Mouse (Mus musculus) G1E-ER4 (cell line): ENCODE measurements around the gene Usp29. TPM values are rescaled to one million over a fixed set of nuclear protein-coding genes. Genes with fewer than 3 reads are reported as not detected.

ENCODE experiments used
- GATA1 ChIP-seq: IDR thresholded peaks from one replicate; pipeline ENCODE4 v1.8.0; 2012; ENCODE audit warnings: low read length, inconsistent platforms
- polyA plus RNA-seq: library from polyadenylated mRNA; stranded (reverse); fragments of >175 nt; gene quantifications from 2 replicates; pipeline ENCODE4 v1.2.3, GENCODE M21; 2012

Usp29 gene
- polyA plus RNA-seq, 1 experiment: 0.13 TPM

DNA sequence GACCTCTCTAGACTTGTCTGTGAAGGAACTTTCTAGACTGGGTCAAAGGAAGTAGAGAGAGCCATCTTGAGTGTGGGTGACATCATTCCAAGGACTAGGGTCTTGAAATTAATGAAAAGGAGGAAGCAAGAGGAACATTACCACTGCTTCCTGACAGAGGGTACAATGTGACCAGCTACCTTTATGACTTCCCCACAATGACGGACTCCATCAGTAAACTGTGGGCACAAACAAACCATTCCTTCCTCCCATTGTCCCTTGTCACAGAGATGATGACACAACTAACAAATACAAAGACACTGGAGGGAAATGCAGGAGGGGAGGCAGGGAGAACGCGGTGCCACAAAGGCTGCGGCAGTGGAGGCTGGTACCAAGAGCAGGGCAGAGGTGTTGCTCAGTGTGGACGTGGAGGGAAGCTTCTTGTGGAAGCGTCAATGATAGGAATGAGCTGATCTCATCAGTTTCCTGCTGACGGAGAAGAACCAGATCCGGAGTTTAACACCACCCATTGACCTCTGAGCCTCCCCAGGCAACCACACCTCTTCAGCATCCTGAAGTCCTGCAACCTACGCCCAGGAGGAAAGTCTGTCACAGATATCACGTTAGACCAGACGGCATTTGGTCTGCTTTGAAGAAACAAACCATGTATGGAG is 149.3 kb downstream of the Usp29 start:
- no peak for TF ChIP-seq GATA1

DNA sequence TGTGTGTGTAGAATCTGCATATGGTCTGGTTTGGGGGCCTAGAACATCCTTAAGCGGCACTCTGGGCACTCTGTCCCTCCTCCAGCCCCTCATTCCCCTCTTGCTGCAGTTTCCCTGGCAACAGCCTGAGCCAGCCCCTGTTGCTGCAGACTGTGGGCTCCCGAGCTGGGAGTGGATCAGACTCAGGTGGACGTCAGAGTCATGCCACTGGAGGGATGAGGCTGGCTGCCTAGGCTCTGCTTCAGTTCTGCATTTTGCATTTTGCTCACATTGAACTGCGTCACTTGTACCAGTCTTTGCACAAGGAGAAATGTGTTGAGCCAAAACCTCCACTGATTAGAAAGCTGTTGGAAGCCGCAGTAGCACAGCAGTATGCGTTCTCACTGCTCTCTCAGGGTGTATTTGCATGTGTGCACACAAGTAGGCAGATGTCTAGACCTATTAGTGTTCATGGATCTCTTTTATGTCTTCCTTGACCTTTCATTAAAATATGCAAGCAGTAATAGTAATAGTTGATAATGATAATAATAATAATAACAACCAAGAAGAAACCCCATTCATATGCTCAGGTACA is 151.2 kb downstream of the Usp29 start:
- TF ChIP-seq GATA1: no peak

DNA sequence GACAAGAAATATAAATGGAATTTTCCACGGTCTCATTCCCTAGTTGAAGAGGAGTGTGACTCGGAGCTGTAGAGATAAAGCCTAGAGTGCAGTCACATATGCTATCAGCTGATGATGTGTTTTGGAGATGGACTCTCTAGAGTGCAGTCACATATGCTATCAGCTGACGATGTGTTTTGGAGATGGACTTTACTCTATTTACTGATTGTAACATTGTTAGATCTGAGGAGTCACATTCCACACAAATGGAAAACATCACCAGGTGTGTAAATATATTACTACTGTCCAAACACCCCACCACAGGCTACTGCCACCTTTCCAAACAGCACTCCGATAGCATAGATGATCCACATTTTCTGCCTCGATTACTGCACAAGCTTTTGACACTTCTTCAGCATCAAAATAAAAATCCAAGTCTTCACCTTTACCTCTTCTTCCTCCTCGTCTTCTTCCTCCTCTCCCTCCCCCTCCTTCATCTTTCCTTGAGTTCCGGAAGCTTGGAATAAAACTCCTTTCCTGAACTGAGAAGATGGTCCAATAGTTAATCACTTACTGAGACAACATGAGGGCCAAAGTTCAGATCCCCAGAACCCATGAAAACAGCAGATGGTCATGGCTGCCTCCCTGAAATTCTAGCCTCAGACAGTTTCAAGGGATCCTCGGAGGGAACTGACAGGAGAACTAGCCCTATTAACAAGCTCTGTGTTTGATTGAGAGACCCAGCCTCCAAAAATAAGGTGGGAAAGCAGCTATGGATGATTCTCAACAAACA is 153.2 kb downstream of the Usp29 start:
- no peak for TF ChIP-seq GATA1

DNA sequence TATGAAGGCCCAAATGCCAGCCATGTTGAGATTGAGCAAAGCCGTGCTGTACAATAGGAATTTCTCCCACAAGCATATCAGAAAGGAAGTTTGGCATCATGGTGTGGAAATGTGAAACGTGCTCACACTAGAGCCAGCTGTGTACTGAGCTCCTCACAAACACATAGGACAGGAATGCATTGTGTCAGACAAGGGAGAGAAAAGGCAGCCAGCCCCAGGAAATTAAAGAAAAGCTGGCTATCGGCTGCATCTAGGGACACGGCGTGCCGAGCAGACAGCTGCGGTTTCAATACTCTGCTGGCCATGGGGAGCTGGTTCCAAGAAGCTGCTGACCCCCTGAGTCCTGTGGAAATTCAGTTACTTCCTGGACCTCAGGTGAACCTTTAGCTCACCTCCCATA is 155.0 kb downstream of the Usp29 start:
- TF ChIP-seq GATA1: no peak

- no peak for TF ChIP-seq GATA1
Observed at GRCm38 (mm10) chr7:6886896-6887295, 156.5 kb downstream of the Usp29 start.

- TF ChIP-seq GATA1: no peak
Observed at GRCm38 (mm10) chr7:6889871-6890270, 159.5 kb downstream of the Usp29 start.

DNA sequence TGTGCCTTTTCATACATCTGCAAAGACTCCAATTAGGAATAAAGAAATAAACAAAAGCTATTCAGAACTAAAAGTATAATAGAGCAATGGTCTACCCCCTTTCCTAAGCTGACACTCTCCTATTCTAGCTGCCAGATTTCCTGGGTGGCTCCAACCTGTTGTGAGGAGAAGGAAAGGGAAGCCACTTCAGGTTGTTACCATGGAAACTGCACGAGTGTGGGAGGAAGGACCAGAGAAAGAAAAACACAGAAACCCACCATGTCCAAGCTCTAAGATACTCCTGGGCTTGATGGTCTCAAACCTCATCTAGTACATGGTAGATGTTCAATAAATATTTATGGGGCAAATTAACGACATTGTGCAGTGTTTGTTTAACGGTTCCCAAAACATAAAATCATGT is 160.8 kb downstream of the Usp29 start:
- TF ChIP-seq GATA1: no peak

DNA sequence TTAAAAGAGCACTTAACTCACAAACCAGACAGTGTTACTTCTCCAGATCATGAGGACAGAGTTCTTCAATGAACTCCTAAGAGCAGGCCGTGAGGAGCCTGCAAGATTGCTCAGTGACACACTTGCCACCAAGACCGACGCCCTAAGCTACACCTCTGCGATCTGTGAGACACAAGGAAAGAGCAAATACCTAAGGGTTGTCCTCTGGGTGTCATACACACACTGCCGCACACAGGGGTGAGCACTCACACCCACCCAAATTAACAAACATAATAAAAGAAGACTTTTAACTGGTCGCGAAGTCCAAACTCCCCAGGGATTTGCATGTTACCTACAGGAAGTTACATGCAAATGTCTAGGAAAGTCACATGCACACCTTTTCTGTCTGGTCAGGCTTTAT is 170.3 kb downstream of the Usp29 start:
- no peak for TF ChIP-seq GATA1

GRCm38 (mm10) chr7:6903489-6903888 is 173.1 kb downstream of the Usp29 start:
- no peak for TF ChIP-seq GATA1

DNA sequence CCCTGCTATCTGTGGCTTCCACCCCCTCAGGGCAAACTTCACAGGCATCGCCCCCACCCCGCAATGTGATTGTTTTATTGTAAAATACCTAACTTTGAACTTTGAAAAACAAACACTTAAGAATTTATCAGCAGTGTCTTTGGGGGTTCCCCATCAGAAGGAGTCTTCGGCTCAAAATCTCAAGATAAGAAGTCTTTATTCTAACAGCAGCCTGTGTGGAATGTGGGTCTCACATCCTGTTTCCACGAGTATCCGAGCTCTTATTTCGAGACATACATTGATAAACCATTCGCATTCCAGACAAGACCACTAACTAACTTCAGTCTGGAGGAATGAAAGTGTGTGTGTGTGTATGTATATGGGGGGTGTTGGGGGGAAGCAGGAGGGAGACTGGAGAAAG is 180.1 kb downstream of the Usp29 start:
- TF ChIP-seq GATA1: no peak

GRCm38 (mm10) chr7:6911731-6912130 is 181.4 kb downstream of the Usp29 start:
- TF ChIP-seq GATA1: no peak

GRCm38 (mm10) chr7:6913439-6914380 is 183.3 kb downstream of the Usp29 start:
- TF ChIP-seq GATA1: no peak

- no peak for TF ChIP-seq GATA1
Observed at GRCm38 (mm10) chr7:6917126-6917525, 186.7 kb downstream of the Usp29 start.

- TF ChIP-seq GATA1: no peak
Observed at GRCm38 (mm10) chr7:6918267-6918666, 187.9 kb downstream of the Usp29 start.

- no peak for TF ChIP-seq GATA1
Observed at GRCm38 (mm10) chr7:6919131-6919870, 188.9 kb downstream of the Usp29 start.

DNA sequence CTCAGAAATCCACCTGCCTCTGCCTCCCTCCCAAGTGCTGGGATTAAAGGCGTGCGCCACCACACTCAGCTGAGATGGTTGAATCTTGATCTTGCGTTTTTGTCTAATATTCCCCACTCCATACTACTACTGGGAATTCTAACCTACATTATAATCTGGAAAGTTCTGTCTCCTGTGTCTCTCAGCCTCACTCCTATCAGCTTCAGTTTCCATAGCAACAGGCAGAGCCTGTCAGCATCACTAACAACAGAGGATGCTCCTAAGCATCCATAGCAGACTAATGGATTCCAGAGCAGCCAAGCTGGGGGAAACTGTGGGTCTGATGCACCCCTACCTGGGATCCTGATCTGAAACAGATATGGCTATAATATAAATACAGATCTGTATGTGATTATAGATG is 193.1 kb downstream of the Usp29 start:
- TF ChIP-seq GATA1: no peak
